Mouse (Mus musculus): ENCODE data around the gene Lbhd2. TPM values are rescaled to one million over a fixed set of nuclear protein-coding genes. Genes with fewer than 3 reads are reported as not detected.

Lbhd2 gene
- total and polyA plus RNA-seq, 3 experiments = not detected

DNA sequence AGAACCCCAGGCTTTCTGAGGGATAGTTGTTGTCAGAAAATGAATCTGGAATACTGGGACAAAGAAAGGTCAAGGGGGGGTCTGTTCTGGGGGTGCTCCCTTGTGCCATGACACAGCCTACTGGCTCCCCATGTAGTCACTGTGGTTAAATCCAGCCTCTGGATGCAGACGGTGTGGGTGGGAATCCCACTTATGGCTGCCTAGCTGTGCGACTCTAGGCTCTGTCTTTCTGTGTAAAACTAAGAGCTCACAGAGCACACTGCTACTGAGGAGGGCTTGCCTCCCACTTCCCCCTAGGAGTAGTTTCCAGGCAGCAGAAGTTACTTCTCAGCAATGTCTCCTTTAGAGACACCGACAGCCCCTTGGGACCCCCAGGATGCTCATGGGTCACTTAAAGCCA is 29.6 kb downstream of the Lbhd2 start:
- peaks cover 16% of the 10 kb centered on the region for H3K4me1 ChIP-seq (ENCODE audit: control insufficient read depth, insufficient read depth, low read length)
- intact Hi-C loops (cut with DNase I) = no loop called here
- no peaks in the 10 kb centered on the region for H3K27me3 ChIP-seq (ENCODE audit: control insufficient read depth, insufficient read depth, low read length)
- no peaks in the 10 kb centered on the region for H3K79me2 ChIP-seq (replicated peaks; ENCODE audit: control insufficient read depth, insufficient read depth, low read length)
- TF ChIP-seq POLR2A (IDR thresholded peaks at IDR 0.05; ENCODE audit: insufficient read depth, low read depth, low read length) (no peak), CTCF (IDR thresholded peaks at IDR 0.05) (no peak), EP300 (IDR thresholded peaks at IDR 0.05; ENCODE audit: insufficient read depth, low read depth, low read length) (no peak)
- no peak overlapping the region for H3K27ac ChIP-seq
- H3K9ac ChIP-seq (ENCODE audit: low read depth, low read length) = no peak overlapping the region
- no peak for DNase-seq
- H3K4me3 ChIP-seq = no peak overlapping the region
- no peaks in the 10 kb centered on the region for H3K36me3 ChIP-seq (ENCODE audit: control insufficient read depth, insufficient read depth, low read length)
- 77% methylated on average over 3 of the region's 3 CpGs for WGBS

DNA sequence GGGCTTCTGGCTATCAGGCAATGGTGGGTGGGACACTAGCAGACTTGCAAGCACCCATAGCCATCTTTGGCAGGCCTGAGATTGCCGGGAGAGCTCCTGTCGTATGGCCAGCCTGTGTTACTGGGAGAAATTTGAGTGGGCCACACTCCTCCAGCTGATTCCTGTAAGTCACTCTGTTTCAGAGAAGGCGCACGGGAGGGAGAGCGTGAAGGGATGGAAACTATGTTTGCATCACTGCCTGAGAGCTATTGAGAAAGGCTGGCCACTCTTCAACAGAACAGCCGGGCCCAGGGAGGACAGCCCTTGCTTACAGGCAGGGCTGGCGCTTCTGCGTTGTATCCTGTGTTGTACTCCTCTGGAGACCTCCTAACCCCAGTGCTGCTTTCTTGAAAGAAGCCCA is 30.0 kb downstream of the Lbhd2 start:
- Histone ChIP-seq H3K9ac (ENCODE audit: low read depth, low read length) (no peak overlapping the region), H3K27ac (no peak overlapping the region), H3K4me3 (no peak overlapping the region), H3K4me1 (ENCODE audit: control insufficient read depth, insufficient read depth, low read length) (peaks cover 15% of the 10 kb centered on the region), H3K79me2 (replicated peaks; ENCODE audit: control insufficient read depth, insufficient read depth, low read length) (no peaks in the 10 kb centered on the region), H3K36me3 (ENCODE audit: control insufficient read depth, insufficient read depth, low read length) (no peaks in the 10 kb centered on the region), H3K27me3 (ENCODE audit: control insufficient read depth, insufficient read depth, low read length) (no peaks in the 10 kb centered on the region)
- WGBS = 65% methylated on average over 8 of the region's 8 CpGs
- peak in 1 of 2 experiments; percentile 48 for DNase-seq
- TF ChIP-seq POLR2A (IDR thresholded peaks at IDR 0.05; ENCODE audit: insufficient read depth, low read depth, low read length) = no peak
- no peak for TF ChIP-seq EP300 (IDR thresholded peaks at IDR 0.05; ENCODE audit: insufficient read depth, low read depth, low read length)
- no peak for TF ChIP-seq CTCF (IDR thresholded peaks at IDR 0.05)
- intact Hi-C loops (cut with DNase I) = no loop called here

DNA sequence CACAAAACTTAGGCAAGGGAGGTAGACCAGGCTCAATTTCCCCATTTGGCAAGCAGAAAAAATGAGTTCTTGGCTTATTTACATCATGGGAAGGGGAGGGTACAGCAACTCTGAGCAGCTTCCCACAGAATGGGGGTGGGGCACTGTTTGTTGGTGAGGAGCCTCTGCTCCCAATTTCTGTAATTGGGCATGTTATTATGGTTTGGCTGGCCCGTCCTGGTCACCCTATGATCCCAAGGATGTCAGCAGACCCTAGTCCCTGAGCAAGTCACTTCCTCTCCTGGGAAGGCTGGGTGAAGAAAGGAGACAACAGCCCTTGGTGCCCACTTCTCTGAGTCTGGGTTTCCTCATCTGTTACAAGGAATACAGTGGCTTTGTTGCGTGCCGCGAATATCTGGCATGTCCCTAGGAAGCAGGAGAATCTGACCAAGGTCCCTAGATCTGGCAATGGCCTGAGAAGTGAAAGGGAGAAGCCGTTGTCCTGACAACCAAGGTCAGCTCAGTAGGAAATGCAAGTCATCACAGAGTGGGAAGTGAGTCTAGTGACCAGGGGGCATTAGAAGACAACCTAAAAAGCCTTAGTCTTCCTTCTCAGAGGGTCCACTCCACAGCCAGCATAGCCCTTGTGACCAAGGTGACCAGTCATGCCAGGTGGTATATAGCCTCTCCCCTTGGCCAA is 30.8 kb downstream of the Lbhd2 start:
- no peak for DNase-seq
- Histone ChIP-seq H3K79me2 (replicated peaks; ENCODE audit: control insufficient read depth, insufficient read depth, low read length) (no peaks in the 10 kb centered on the region), H3K27ac (no peak overlapping the region), H3K4me3 (no peak overlapping the region), H3K4me1 (ENCODE audit: control insufficient read depth, insufficient read depth, low read length) (peaks cover 17% of the 10 kb centered on the region), H3K27me3 (ENCODE audit: control insufficient read depth, insufficient read depth, low read length) (no peaks in the 10 kb centered on the region), H3K36me3 (ENCODE audit: control insufficient read depth, insufficient read depth, low read length) (no peaks in the 10 kb centered on the region), H3K9ac (ENCODE audit: low read depth, low read length) (no peak overlapping the region)
- intact Hi-C loops (cut with DNase I) = no loop called here
- TF ChIP-seq POLR2A (IDR thresholded peaks at IDR 0.05; ENCODE audit: insufficient read depth, low read depth, low read length) (no peak), EP300 (IDR thresholded peaks at IDR 0.05; ENCODE audit: insufficient read depth, low read depth, low read length) (no peak), CTCF (IDR thresholded peaks at IDR 0.05) (no peak)
- 36% methylated on average over 5 of the region's 5 CpGs for WGBS

DNA sequence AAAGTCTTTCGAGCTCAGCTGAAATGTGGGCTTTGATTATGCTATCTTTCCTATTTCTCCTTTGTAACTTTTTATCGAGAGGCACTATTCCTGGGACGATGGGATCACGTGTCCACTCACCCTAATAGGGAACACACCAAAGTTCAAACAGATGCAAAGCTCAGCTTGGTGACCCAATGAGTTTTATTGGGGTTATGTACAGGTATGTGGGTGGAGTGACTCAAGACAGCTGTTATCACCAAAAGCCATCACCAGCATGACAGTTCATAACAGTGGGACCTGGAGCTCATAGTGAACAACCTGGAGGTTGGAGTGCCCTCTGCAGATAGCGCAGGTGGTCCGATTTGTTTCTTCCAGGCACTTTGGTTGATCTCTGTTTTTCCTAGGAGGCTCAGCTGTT is 32.2 kb downstream of the Lbhd2 start:
- Histone ChIP-seq H3K27ac (no peak overlapping the region), H3K4me3 (no peak overlapping the region), H3K4me1 (ENCODE audit: control insufficient read depth, insufficient read depth, low read length) (peaks cover 12% of the 10 kb centered on the region), H3K36me3 (ENCODE audit: control insufficient read depth, insufficient read depth, low read length) (no peaks in the 10 kb centered on the region), H3K9ac (ENCODE audit: low read depth, low read length) (no peak overlapping the region), H3K27me3 (ENCODE audit: control insufficient read depth, insufficient read depth, low read length) (no peaks in the 10 kb centered on the region), H3K79me2 (replicated peaks; ENCODE audit: control insufficient read depth, insufficient read depth, low read length) (no peaks in the 10 kb centered on the region)
- no peak for TF ChIP-seq CTCF (IDR thresholded peaks at IDR 0.05)
- no peak for TF ChIP-seq EP300 (IDR thresholded peaks at IDR 0.05; ENCODE audit: insufficient read depth, low read depth, low read length)
- no peak for TF ChIP-seq POLR2A (IDR thresholded peaks at IDR 0.05; ENCODE audit: insufficient read depth, low read depth, low read length)
- intact Hi-C loops (cut with DNase I) = no loop called here
- WGBS = 87% methylated on average over 6 of the region's 6 CpGs
- DNase-seq = no peak

DNA sequence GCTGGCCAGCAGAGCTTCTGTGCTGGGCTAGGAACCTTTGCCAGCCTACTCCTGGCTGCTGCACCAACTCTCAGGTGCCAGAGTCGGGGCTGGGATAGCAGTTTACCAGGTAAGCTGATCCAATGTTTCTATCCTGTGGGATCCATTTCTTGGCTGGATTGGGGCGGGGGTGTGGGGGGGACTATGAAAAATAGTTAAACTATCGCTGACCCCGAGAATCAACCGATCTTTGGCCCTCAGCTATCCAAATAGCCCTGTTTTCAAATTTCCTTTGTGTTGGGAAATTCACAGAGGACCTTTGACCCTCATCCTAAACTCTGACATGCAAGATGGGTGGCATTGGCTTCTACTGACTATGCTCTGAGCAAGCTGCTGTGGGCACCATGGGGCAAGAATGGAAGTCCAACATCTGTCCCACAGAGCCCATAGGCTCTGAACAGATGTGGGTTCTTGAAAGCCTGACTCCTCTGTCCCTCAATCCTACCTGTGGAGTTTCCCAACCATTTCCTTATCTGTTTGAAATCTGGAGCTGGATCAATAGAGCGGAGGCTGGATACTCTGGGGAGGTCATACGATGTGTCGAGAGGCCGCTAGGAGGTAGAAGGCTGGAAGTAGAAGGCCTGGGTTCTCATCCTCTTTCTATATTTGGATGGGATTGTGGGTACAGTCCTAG is 34.2 kb downstream of the Lbhd2 start:
- DNase-seq = no peak
- Histone ChIP-seq H3K27ac (no peak overlapping the region), H3K4me3 (no peak overlapping the region), H3K4me1 (ENCODE audit: control insufficient read depth, insufficient read depth, low read length) (peaks cover 6% of the 10 kb centered on the region), H3K79me2 (replicated peaks; ENCODE audit: control insufficient read depth, insufficient read depth, low read length) (no peaks in the 10 kb centered on the region), H3K36me3 (ENCODE audit: control insufficient read depth, insufficient read depth, low read length) (no peaks in the 10 kb centered on the region), H3K27me3 (ENCODE audit: control insufficient read depth, insufficient read depth, low read length) (no peaks in the 10 kb centered on the region), H3K9ac (ENCODE audit: low read depth, low read length) (no peak overlapping the region)
- WGBS = 89% methylated on average over 9 of the region's 9 CpGs
- intact Hi-C loops (cut with DNase I) = no loop called here
- TF ChIP-seq CTCF (IDR thresholded peaks at IDR 0.05) (no peak), EP300 (IDR thresholded peaks at IDR 0.05; ENCODE audit: insufficient read depth, low read depth, low read length) (no peak)

DNA sequence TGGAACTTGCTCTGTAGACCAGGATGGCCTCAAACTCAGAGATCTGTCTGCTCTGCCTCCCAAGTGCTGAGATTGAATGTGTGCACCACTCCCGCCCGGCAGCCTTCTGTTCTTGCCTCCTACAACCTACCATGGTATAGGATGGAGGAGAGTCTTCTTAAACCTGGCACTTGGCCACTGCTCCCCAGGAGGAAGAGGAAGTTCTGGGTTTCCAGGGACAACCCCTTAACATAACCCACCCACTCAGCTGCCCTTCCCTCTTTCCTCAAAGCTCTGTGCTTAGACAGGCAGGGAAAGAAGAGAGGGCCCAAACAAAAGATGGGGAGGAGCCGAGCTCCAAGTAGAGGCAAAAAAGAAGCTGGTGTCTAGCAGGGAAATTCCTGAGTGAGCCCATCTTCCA is 34.9 kb downstream of the Lbhd2 start:
- H3K36me3 ChIP-seq (ENCODE audit: control insufficient read depth, insufficient read depth, low read length) = no peaks in the 10 kb centered on the region
- H3K27me3 ChIP-seq (ENCODE audit: control insufficient read depth, insufficient read depth, low read length) = no peaks in the 10 kb centered on the region
- no peak overlapping the region for H3K4me3 ChIP-seq
- intact Hi-C loops (cut with DNase I) = no loop called here
- H3K9ac ChIP-seq (ENCODE audit: low read depth, low read length) = no peak overlapping the region
- H3K4me1 ChIP-seq (ENCODE audit: control insufficient read depth, insufficient read depth, low read length) = peaks cover 6% of the 10 kb centered on the region
- no peaks in the 10 kb centered on the region for H3K79me2 ChIP-seq (replicated peaks; ENCODE audit: control insufficient read depth, insufficient read depth, low read length)
- TF ChIP-seq EP300 (IDR thresholded peaks at IDR 0.05; ENCODE audit: insufficient read depth, low read depth, low read length) (no peak), POLR2A (IDR thresholded peaks at IDR 0.05; ENCODE audit: insufficient read depth, low read depth, low read length) (no peak), CTCF (IDR thresholded peaks at IDR 0.05) (no peak)
- 74% methylated on average over 3 of the region's 3 CpGs for WGBS
- DNase-seq = no peak
- no peak overlapping the region for H3K27ac ChIP-seq

Measured in heart, adult 2 months (tissue).